Mouse (Mus musculus): Measurements from ENCODE around the gene Smagp. TPM values are rescaled to one million over a fixed set of nuclear protein-coding genes. Genes with fewer than 3 reads are reported as not detected.

Gene Smagp
- polyA plus RNA-seq, 1 experiment from 2014 or later = 3.6 TPM

DNA sequence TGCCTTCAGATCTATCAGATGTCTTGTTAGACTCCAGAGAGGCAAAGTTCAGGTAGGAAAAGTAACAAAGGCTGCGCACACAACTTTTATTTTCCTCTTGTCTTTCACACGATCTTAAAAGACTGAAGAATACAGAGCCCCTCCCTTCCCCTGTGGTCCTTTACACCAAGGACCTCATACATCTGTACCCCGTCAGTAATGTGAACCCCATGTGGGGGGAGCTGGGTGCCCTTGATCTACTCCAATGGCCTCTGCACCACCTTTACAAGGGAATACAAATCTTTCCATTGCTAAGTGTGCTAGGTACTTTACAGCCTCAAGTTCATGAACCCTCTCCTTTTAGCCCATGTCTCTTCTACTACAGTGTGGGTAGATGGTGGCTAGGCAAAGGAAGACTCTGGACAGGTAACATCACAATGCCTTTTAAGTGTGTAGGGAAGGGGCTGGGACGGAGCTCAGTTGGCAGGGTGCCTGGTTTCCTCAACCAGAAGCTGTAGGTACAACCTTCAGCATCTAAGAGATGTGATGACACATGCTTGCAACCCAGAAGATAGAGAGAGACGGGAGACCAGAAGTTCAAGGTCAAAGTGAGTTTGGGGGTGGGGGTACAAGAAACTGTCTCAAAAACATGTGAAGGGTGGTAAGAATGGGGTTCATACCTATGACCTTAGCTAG, 31.3 kb upstream of the Smagp start:
- H3K36me3 ChIP-seq (ENCODE audit: control insufficient read depth, insufficient read depth, low read length) = no peaks in the 10 kb centered on the region
- no peaks in the 10 kb centered on the region for H3K9me3 ChIP-seq (ENCODE audit: control insufficient read depth, low read length)
- H3K27ac ChIP-seq (replicated peaks; ENCODE audit: low read depth, low read length) = no peak overlapping the region
- no peak overlapping the region for H3K9ac ChIP-seq (replicated peaks; ENCODE audit: low read length)
- H3K4me3 ChIP-seq (replicated peaks; ENCODE audit: low read depth, low read length) = no peak overlapping the region
- DNase-seq (no peak), ATAC-seq (ENCODE audit: low FRiP score, low TSS enrichment) (no peak)
- no peak overlapping the region for H3K4me2 ChIP-seq (ENCODE audit: low read length)
- no peaks in the 10 kb centered on the region for H3K27me3 ChIP-seq (ENCODE audit: control insufficient read depth, insufficient read depth, low read length)
- 89% methylated on average over 5 of the region's 5 CpGs for WGBS
- peaks cover 6% of the 10 kb centered on the region; the same call in 1 of the 2 replicates for H3K4me1 ChIP-seq (ENCODE audit: control insufficient read depth, insufficient read depth, low read length)

DNA sequence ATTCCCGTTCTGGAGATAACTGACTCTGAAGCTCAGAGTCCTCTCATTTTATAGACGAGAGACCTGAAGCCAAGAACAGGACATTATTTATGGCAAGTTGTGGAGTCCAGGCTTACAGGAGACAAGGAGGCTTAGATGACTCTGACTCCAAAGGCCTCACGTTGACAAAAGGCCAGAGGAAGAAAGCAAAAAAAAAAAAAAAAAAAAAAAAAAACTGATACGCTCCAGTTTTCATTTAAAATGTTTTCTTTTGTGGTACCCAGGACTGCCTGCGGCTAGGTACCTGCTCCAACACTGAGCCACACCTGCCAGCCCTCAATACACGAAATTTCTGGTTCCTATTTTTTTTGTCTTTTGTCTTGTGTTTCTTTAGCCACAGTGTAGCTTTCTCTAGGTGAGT, 30.7 kb upstream of the Smagp start:
- Histone ChIP-seq H3K9me3 (ENCODE audit: control insufficient read depth, low read length) (no peaks in the 10 kb centered on the region), H3K27ac (replicated peaks; ENCODE audit: low read depth, low read length) (no peak overlapping the region), H3K27me3 (ENCODE audit: control insufficient read depth, insufficient read depth, low read length) (no peaks in the 10 kb centered on the region), H3K4me3 (replicated peaks; ENCODE audit: low read depth, low read length) (no peak overlapping the region), H3K9ac (replicated peaks; ENCODE audit: low read length) (no peak overlapping the region), H3K4me2 (ENCODE audit: low read length) (no peak overlapping the region), H3K36me3 (ENCODE audit: control insufficient read depth, insufficient read depth, low read length) (no peaks in the 10 kb centered on the region), H3K4me1 (ENCODE audit: control insufficient read depth, insufficient read depth, low read length) (peaks cover 6% of the 10 kb centered on the region; the same call in 1 of the 2 replicates)
- DNase-seq (no peak), ATAC-seq (ENCODE audit: low FRiP score, low TSS enrichment) (no peak)
- WGBS = 61% methylated on average over 6 of the region's 6 CpGs

DNA sequence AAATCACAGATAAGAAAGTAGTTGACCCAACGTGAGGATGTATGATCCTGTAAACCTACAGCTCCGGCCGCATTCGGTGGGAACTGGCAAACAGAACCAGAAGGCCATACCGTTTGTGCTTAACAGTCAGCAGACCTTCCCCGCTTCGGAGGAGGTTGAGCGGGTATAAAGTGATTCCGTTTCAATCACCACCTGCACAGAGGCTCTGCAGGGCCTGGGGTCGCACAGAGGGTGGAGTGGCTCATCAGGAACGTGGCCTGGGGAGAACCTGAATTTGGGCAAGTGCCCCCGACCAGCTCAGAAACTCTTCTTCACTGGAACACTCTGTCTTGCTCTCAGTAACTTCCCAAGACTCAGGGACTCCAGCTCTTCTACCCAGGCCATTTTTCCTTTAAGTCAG, 30.1 kb upstream of the Smagp start:
- no peak for ATAC-seq (ENCODE audit: low FRiP score, low TSS enrichment)
- H3K9ac ChIP-seq (replicated peaks; ENCODE audit: low read length) = no peak overlapping the region
- WGBS = 42% methylated on average over 12 of the region's 12 CpGs

DNA sequence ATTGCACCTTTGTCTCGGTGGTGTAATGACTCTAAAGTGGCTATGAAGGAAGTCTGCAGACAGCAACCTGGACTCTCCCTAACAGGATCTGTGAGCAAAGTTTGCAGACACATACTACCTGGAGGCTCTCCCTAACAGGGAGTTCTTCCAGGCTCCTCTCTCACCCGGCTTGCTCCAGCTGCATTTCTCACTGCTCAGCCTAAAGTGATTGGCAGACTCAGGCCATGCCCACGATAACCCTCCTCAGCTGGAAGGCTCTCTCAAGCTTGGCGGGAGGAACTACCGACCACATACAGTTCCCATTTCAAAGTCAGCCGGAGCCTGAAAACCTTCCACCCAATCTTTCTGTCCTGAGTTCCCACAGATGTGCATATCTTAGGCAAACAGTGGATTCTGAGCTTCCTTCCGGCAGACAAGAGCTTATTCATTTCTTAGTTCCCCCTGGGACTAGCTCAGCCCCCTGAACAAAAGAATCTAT, 29.5 kb upstream of the Smagp start:
- ATAC-seq (ENCODE audit: low FRiP score, low TSS enrichment) = no peak
- H3K4me3 ChIP-seq (replicated peaks; ENCODE audit: low read depth, low read length) = no peak overlapping the region
- H3K9me3 ChIP-seq (ENCODE audit: control insufficient read depth, low read length) = no peaks in the 10 kb centered on the region
- peak; percentile 35 for DNase-seq
- H3K9ac ChIP-seq (replicated peaks; ENCODE audit: low read length) = no peak overlapping the region
- H3K4me2 ChIP-seq (ENCODE audit: low read length) = no peak overlapping the region
- no peaks in the 10 kb centered on the region for H3K36me3 ChIP-seq (ENCODE audit: control insufficient read depth, insufficient read depth, low read length)
- H3K4me1 ChIP-seq (ENCODE audit: control insufficient read depth, insufficient read depth, low read length) = peaks cover 6% of the 10 kb centered on the region; the same call in 1 of the 2 replicates
- no peaks in the 10 kb centered on the region for H3K27me3 ChIP-seq (ENCODE audit: control insufficient read depth, insufficient read depth, low read length)
- 11% methylated on average over 7 of the region's 7 CpGs for WGBS
- no peak overlapping the region; the same call in 1 of the 2 replicates for H3K27ac ChIP-seq (replicated peaks; ENCODE audit: low read depth, low read length)

More for the DNA sequence above, 30.1 kb upstream of the Smagp start:
- H3K4me1 ChIP-seq (ENCODE audit: control insufficient read depth, insufficient read depth, low read length) = peaks cover 6% of the 10 kb centered on the region; the same call in 1 of the 2 replicates
- no peak overlapping the region for H3K4me3 ChIP-seq (replicated peaks; ENCODE audit: low read depth, low read length)
- H3K4me2 ChIP-seq (ENCODE audit: low read length) = no peak overlapping the region
- no peaks in the 10 kb centered on the region for H3K9me3 ChIP-seq (ENCODE audit: control insufficient read depth, low read length)
- H3K27me3 ChIP-seq (ENCODE audit: control insufficient read depth, insufficient read depth, low read length) = no peaks in the 10 kb centered on the region
- peak; percentile 6 for DNase-seq
- no peak overlapping the region for H3K27ac ChIP-seq (replicated peaks; ENCODE audit: low read depth, low read length)
- H3K36me3 ChIP-seq (ENCODE audit: control insufficient read depth, insufficient read depth, low read length) = no peaks in the 10 kb centered on the region

DNA sequence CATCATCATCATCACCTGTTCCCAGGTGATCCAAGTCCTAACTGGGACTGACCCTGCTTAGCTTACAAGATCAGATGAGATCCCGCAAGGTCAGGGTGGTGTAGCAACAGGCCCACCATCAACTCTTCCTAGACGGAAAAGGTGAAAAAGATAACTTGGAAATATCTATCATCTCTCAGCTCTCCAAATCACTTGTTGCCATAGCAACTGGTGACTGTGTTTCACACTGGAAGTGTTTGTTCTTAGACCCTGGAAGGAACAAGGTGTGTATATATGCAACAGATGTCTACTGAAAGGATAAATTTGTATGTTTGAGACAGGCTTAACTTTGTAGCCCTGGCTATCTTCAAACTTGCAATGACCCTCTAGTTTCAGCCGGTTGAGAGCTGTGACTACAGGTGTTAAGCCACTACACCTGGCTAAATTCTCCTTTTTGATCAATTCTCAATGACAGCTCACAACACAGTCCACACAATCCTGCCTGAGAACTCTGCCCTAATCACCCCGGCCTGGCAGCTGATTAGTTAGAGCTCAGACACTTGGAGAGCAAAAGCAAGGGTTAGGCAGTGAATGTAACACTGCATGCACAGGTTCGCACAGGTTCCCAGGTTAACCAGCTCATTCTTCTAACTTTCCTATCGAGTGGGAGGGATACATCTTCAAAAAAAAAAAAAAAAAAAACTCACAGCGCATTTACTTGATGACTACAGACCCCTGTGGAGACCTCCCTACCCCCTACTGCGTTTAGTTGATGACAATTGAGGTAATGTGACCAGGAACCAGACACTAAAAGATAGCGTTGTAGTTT, 28.9 kb upstream of the Smagp start:
- peak; percentile 58 for DNase-seq
- Histone ChIP-seq H3K4me2 (ENCODE audit: low read length) (no peak overlapping the region), H3K4me3 (replicated peaks; ENCODE audit: low read depth, low read length) (no peak overlapping the region), H3K4me1 (ENCODE audit: control insufficient read depth, insufficient read depth, low read length) (peaks cover 6% of the 10 kb centered on the region; the same call in 1 of the 2 replicates), H3K27ac (replicated peaks; ENCODE audit: low read depth, low read length) (no peak overlapping the region), H3K27me3 (ENCODE audit: control insufficient read depth, insufficient read depth, low read length) (no peaks in the 10 kb centered on the region), H3K36me3 (ENCODE audit: control insufficient read depth, insufficient read depth, low read length) (no peaks in the 10 kb centered on the region), H3K9ac (replicated peaks; ENCODE audit: low read length) (no peak overlapping the region), H3K9me3 (ENCODE audit: control insufficient read depth, low read length) (no peaks in the 10 kb centered on the region)
- 43% methylated on average over 9 of the region's 9 CpGs for WGBS
- ATAC-seq (ENCODE audit: low FRiP score, low TSS enrichment) = no peak

DNA sequence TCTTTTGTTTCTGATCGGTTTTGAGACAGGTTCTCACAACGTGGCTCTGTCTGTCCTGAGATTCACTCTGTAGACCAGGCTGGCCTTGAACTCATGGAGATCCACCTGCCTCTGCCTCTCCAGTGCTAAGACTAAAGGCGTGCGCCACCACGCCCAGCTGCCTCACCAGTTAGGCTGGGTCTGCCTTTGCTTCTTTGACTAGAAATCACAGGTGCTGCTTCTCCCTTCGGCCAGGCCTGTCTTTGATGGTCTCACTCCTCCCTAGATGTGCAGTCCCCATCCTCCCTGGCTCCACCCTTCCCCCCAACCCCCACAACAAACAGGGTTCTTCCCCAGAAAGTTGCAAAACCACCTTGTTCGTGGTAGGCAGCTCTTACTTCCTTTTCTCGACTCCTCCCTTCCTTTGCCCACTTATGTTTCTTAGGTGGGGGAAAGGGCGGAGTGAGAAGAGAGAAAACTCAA, 28.1 kb upstream of the Smagp start:
- WGBS = 87% methylated on average over 9 of the region's 9 CpGs
- Histone ChIP-seq H3K36me3 (ENCODE audit: control insufficient read depth, insufficient read depth, low read length) (no peaks in the 10 kb centered on the region), H3K4me1 (ENCODE audit: control insufficient read depth, insufficient read depth, low read length) (peaks cover 6% of the 10 kb centered on the region; the same call in 1 of the 2 replicates), H3K9me3 (ENCODE audit: control insufficient read depth, low read length) (no peaks in the 10 kb centered on the region), H3K9ac (replicated peaks; ENCODE audit: low read length) (no peak overlapping the region), H3K27ac (replicated peaks; ENCODE audit: low read depth, low read length) (no peak overlapping the region), H3K27me3 (ENCODE audit: control insufficient read depth, insufficient read depth, low read length) (no peaks in the 10 kb centered on the region), H3K4me3 (replicated peaks; ENCODE audit: low read depth, low read length) (no peak overlapping the region), H3K4me2 (ENCODE audit: low read length) (no peak overlapping the region)
- no peak for ATAC-seq (ENCODE audit: low FRiP score, low TSS enrichment)
- DNase-seq = no peak

DNA sequence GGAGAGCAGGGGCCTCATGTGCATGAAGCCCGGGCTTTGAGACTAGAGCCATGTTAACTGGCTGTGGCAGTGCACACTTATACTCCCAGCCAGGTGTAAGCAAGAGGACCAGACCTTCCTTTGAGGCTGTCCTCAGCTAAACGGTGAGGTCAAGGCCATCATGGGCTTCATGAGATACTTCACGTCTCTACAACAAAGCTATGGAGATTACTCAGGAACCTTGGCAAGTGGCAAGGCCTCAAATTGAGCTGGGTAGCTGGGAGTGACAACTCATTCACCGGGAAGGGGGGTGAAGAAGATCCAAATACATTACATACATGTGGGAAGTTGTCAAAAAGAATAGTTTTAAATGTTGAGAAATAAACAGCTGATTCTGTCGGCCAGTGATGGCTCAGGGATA, 24.1 kb upstream of the Smagp start:
- no peak overlapping the region for H3K9ac ChIP-seq (replicated peaks; ENCODE audit: low read length)
- H3K4me1 ChIP-seq (ENCODE audit: control insufficient read depth, insufficient read depth, low read length) = no peaks in the 10 kb centered on the region
- WGBS = 89% methylated on average over 5 of the region's 5 CpGs
- DNase-seq (no peak), ATAC-seq (ENCODE audit: low FRiP score, low TSS enrichment) (no peak)
- H3K4me2 ChIP-seq (ENCODE audit: low read length) = no peak overlapping the region
- no peaks in the 10 kb centered on the region for H3K36me3 ChIP-seq (ENCODE audit: control insufficient read depth, insufficient read depth, low read length)
- no peaks in the 10 kb centered on the region for H3K27me3 ChIP-seq (ENCODE audit: control insufficient read depth, insufficient read depth, low read length)
- H3K4me3 ChIP-seq (replicated peaks; ENCODE audit: low read depth, low read length) = no peak overlapping the region
- no peak overlapping the region for H3K27ac ChIP-seq (replicated peaks; ENCODE audit: low read depth, low read length)
- no peaks in the 10 kb centered on the region for H3K9me3 ChIP-seq (ENCODE audit: control insufficient read depth, low read length)

DNA sequence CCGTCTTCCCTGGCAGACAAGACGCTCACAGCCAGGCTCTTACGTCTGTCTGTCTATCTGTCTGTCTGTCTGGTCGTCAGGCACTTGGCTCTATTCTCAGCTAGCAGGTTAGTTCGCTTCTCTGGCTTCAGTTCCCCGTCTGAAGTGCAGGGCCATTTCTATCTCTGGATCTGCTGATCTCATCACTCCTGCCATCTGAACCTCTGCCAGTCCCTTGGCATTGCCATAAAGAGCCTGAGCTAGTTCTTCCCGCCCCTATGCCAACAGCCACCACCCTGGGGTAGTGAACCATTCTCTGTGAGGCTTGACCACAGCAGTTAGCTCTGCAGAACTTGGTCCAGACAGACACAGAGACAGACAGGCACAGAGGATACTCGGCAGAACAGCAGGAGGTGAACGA, 23.6 kb upstream of the Smagp start:
- no peaks in the 10 kb centered on the region for H3K36me3 ChIP-seq (ENCODE audit: control insufficient read depth, insufficient read depth, low read length)
- DNase-seq (no peak), ATAC-seq (ENCODE audit: low FRiP score, low TSS enrichment) (no peak)
- H3K4me3 ChIP-seq (replicated peaks; ENCODE audit: low read depth, low read length) = no peak overlapping the region
- H3K27ac ChIP-seq (replicated peaks; ENCODE audit: low read depth, low read length) = no peak overlapping the region
- H3K4me2 ChIP-seq (ENCODE audit: low read length) = no peak overlapping the region
- H3K9ac ChIP-seq (replicated peaks; ENCODE audit: low read length) = no peak overlapping the region
- H3K9me3 ChIP-seq (ENCODE audit: control insufficient read depth, low read length) = no peaks in the 10 kb centered on the region
- H3K4me1 ChIP-seq (ENCODE audit: control insufficient read depth, insufficient read depth, low read length) = no peaks in the 10 kb centered on the region
- WGBS = 82% methylated on average over 9 of the region's 9 CpGs
- H3K27me3 ChIP-seq (ENCODE audit: control insufficient read depth, insufficient read depth, low read length) = no peaks in the 10 kb centered on the region

Data from midbrain, embryonic 14.5 days (tissue).